Mouse (Mus musculus) mature B cell (primary cell): Measurements from ENCODE around the gene Nxpe3.
"Not testable (repeated sequence)": the region's sequence is repeated elsewhere in the genome, so short reads cannot be mapped to it uniquely, and the experiment has no call there.

Experiments
- in situ Hi-C: fragments of 300-500 bp; cut with MboI; formaldehyde crosslinking; loops from 2 replicates; pipeline ENCODE4 v1.14.3; 2019

Nxpe3 gene

DNA sequence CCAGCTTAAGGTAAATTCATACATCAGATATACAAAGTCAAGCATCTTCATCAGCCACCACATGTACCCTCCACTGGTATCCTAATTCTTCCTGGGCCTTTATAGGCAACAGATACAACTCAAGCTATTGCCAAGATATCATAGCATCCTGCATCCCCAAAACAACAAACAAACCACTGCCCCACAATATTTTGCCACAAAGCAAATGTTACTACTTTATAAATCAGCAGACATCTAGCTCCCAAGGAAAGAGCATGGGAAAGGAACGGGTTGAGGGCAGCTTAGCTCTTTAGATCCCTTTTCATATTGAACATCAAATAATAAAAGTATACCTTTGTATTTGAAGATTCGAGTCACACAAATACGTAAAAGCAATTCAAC lies 57.0 kb downstream of the Nxpe3 start:
- in situ Hi-C loops = no loop called here

DNA sequence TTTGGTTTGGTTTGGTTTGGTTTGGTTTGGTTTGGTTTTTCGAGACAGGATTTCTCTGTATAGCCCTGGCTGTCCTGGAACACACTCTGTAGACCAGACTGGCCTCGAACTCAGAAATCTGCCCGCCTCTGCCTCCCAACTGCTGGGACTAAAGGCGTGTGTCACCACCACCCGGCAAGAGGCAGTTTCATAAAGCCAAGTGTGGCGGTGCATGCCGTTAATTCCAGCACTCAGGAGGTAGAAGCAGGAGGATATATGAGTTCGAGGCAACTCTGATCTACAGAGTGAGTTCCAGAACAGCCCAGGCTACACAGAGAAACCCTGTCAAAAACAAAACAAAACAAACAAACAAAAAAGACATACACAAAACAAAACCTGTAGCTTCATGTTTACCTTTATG lies 57.4 kb downstream of the Nxpe3 start:
- in situ Hi-C loops = not testable (repeated sequence)

DNA sequence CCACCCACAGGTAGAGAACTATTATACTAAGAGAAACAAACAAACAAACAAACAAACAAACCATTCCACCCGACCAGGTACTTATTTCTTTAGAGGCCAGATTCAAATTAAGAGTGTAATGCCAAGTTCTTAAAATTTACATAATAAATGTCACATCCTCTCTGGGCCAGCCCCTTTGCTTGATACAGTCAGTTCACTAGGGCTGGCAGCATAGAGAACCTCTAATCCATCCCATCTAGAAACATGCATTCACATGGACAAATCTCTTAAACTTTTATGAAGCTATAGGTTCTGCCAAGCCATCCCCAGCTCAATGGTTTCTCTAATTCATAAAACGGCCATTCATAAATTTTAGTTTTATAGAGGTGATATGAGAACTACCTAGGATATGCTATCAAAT lies 57.9 kb downstream of the Nxpe3 start:
- in situ Hi-C loops = no loop called here

DNA sequence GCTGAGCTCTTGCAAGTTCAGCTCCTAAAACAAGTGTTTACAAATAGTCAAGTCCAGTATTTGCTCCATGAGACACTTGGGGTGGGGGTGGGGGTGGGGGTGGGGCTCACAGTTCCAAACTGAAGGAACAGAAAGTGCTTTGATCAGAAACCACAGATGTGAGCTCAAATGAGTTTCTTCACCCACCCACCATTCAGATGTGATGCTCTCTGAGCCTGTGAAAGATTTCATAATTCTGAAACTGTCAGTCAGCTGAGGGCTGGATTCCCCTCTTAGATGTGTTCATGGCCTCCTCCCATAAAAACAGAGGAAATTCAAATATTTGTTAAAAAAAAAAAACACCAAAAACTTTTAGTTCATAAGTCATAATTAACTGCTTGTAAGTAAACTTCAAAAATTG lies 59.3 kb downstream of the Nxpe3 start:
- in situ Hi-C loops = no loop called here

DNA sequence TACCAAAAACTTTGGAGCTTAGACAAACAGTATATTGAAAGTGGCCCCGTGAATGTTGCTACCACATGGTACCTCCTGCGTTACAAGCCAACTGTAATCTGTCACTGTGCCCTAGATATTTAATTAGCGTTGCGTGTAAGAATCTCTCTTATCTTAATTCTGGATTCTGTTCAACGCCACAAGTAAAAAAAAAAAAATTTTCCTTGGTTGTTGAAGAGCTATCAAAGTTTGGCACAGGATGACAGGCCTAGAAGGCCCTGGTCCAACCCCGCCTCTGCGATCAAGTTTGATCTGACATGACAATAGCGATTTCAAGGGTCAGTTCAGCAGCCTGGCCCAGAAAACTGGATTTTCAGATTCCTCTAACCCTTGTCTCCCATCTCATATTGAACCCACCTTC lies 62.5 kb downstream of the Nxpe3 start:
- in situ Hi-C loops = no loop called here

DNA sequence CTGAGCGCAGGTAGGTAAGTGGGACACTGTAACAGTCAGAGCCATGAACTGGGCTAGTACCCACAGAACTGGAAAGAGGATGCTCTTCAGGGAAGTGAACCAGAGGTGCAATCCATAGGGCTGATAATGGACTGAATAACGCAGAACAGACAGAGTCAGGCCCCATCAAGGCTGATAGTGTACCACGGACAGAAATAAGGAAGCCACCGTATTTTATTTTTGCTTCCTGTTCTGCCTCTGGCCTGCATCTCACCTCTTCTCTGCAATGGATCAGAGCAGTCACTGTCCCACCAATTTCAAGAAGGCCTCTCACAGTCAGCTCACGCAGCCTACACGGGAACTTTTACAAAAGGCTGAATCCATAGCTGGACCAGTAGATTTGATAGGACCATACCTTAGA lies 63.0 kb downstream of the Nxpe3 start:
- in situ Hi-C loops = no loop called here

DNA sequence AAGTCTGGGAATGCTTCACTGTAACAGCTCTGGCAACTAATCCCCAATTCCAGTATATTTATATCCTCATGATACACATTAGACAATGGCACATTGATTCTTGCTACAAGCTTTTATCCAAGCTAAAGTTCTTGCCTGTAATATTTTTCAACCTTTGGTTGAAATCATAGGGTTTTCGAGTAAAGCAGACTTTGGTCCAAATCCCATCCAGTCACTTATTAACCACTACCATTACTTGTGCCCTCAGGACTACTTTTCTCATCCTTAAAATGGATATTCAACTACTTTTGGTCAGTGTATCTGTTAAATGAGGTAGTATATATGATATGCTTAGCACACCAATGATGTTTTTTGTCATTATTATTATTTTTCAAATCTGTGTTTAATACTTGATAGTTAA lies 63.6 kb downstream of the Nxpe3 start:
- in situ Hi-C loops = no loop called here

DNA sequence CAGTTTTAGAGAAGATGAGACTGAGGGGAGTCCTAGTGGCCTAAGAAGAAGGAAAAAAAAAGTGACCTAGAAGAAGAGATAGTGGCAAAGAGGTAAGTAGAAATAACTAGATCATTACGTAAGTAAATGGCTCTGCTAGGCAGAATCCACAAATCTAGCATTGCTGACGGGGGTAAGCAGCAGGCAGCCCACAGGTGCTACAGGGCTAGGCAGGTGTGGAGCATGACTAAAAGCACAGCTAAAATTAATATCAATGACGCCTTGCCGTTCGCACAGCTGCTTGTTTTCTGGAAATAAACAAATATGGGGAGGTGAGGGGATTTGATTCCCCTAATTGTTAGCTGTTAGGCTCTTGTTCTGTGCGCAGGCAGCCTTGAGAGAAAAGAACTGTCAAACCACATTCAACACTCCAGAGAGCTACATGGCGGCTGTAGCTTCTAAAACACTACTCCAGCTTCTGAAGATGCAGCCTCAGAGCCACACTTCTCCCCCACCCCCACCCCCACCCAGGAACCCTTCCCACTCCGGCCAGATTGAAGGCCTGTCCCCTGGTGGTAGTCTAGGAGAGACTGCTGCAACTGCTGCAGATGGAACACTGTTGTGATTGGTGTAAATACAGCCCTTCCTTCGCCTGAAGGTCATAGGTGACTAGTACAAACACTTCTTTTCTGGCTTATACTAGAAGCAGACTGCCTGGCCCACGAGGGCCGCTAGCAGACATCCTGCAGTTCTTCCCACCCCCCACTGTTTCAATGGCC lies 71.5 kb downstream of the Nxpe3 start:
- in situ Hi-C loops = no loop called here

DNA sequence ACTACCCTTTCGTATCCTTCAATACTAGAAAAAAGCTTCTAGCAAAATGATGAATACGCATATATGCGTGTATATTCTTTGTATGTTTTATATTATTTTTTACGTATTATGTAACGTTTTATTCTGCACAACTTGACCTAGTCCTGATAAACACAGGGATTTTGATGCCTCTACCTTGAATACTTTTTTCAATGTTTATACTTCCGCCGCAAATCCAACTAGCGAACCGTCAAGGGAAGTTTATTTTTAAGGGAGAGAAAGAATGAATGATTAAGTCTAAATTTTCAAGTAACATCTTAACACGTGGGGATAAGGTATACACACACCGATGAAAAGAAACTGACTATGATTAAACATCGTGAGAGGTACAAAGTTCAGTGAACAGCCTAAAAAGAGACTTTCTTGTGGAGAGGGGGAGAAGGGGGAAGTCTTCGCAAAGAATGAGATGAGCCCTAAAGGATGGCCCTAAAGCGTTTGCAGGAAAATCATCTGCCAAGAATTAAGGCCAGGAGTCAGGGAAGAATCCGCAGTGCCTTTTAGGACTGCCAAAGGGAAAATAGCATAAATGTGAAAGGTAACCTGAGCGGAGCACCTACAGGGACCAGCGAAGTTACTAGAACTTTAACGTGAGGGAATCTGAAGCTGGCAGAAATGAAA lies 72.2 kb downstream of the Nxpe3 start:
- in situ Hi-C loops = no loop called here

DNA sequence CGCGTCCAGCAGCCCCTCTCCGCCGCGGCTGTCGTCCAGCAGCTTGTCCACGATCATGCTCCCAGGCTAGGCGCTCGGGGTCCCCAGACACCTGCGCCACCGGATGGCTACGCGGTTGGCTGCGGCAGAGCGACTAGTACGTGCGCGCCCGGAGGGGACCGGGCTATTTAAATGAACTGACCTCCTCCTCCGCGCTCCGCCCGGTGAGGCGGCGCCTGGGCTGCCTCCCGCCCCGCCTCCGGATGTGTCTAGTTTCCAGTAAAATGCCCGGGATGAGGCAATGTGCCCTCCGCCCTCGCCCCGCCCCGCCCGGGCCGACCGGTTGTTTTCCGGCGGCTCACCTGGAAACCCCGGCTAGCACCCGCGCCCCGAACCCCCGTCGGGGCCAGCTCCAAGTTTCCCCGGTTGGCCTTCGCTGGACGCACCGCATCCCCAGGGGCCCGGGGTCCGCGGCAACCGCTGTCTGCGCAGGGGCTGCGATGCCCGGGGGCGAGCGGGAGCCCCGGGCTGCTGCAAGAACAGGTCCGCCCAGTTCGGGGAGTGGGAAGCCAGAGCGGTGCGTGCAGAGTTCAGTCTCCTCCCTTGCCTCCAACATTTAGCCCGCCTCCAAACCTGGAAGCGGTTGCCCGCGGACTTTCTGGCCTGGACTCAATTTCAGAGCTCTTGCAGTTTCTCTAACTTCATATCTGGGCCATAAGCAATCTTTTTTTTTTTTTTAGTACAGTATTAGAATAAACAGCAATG lies 72.9 kb downstream of the Nxpe3 start:
- in situ Hi-C loops = no loop called here

DNA sequence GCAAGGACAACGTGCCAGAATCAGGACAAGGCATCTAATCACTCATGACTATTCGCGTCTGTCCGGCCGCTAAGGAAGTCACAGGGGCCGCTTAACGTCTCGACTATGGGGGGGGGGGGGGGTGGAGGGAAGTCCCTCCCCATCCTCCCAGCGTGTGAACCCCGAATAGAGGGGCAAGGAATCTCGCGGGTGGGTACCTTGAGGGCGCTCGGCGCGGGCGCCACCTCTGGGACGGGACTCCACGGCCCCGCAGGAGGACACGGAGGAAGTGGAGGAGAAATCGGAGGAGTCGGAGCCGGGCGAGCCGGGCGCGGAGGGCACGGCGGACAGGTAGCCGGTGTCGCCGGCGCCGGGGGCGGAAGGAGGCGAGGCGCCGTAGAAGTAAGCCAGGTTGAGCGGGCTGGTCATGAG lies 73.5 kb downstream of the Nxpe3 start:
- in situ Hi-C loops = no loop called here

DNA sequence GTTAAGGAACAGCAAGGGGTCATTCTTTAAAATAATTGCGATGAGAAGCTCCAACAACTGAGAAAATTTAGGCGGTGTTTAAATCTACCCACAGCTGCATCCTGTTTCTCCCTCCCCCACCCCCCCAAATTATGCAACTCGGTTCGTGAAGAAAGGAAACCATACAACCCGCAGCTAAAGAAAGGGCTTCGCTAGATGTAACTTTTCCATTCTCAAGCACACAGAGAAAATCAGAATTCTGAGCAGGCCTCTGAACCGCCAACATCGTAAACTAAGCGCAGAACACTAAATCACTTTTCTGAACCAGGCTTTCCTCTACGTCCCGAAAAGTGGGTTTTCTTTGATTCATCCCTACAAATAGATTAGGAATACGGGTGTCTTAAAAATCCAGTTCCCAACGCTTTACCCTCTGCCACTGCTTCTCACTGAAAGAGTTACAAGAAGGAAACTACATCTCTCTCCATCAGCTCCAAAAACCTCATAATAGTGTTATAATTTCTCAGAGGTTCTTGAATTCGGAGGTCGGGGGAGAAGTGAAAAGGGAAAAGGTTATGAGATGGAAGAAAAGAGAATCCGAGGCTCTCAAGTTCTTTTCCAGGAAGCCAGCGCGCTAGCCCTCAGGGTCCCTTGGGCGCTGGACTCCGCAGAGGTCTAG lies 74.0 kb downstream of the Nxpe3 start:
- in situ Hi-C loops = no loop called here

DNA sequence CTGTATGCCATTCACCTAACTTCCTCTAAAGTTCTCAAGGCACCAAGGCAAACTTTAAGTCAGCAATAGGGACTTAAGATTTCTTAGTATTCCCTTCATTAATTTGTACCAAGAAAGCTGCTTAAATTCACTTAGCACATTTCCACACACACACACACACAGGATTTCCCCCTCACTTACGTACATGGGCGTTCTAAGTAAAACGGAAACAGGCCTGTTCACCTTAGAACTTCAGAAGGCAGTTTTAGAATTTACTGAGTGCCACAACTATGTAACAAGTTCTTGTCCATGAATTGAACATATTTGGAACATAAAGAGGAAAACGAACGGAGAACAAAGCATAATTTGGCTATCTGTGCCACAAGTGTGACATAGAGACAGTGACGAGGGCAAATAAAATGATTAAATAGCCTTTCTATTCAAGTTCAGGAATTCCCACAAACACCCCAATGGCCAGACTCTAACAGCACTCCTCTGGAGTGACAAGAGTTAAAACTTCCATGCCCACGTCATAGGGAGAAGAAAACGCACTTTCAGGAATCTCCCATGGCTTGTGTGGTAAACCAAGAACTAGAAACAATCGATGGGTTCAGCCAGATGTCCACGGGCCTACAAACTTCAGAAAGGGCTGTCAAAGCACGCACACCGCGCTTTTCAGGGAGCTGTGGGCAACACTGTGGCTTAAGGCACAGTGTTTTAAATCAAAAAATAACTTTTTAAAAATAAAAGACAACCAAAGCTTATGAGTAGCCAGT lies 74.7 kb downstream of the Nxpe3 start:
- in situ Hi-C loops = no loop called here

DNA sequence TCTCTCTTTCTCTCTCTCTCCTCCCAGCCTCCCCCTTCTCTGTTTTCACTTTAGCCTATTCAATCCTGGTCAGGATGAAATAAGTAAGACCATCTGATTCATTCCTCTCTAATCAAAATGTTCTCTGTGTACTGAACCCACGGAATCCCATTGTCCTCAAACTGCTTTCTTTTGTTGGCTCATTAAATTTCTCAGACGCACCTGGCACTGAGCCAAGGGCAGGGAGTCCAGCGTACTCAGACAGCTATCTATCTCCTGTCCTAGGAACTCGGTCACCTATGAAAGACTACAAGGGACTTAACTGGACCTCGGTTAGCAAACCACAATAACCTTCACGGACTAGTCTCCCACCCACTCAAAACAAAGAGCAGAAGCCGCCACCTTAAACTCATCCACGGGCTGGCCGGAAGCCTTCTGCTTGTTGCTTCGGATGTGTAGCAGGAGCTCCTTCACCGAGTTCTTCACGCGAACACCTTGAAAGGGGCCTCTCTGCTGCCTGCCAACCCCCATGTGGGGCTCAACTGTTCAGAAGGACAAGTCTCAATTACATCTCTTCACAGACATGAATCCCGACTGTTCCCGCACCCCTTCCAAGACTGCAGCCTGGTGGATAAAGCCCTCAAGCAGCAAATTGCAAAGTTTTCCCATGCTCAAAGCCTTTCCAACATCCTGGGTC lies 75.8 kb downstream of the Nxpe3 start:
- in situ Hi-C loops = no loop called here

DNA sequence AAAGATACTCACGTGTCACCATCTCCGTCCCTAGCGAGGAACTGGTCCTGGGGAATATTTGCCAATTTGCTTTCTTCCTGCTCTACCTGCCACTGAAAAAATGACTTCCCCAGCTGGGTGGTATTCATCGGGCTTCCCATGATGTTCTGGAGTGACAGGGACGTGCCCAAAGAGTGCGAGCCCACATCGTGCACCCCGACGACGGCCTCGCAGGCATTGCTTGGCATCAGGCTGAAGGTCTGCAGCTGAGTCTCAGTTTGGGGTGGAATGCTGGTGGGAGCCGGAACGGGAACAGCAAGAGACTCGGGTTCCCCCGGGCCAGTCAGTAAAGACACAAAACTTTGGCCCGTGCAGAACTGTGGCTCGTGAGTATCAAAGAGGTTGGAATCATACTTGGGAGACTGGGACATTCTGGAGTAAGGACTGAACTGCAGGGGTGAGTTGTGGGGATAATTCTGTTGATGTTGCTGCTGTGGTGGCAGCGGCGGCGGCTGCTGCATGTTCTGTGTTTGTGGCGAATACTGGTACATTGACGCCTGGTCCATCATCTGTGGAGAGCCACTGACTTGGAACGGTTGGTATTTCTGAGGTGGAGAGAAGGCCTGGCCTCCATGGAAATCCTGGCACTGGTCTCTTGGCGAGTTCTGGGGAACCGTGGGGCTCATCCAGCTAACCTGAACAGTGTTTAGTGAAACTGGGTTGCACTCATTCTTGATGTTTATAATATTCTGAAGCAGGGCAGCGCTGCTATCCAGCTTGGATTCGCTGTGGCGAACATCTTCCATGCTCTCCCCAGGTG lies 77.2 kb downstream of the Nxpe3 start:
- in situ Hi-C loops = no loop called here

DNA sequence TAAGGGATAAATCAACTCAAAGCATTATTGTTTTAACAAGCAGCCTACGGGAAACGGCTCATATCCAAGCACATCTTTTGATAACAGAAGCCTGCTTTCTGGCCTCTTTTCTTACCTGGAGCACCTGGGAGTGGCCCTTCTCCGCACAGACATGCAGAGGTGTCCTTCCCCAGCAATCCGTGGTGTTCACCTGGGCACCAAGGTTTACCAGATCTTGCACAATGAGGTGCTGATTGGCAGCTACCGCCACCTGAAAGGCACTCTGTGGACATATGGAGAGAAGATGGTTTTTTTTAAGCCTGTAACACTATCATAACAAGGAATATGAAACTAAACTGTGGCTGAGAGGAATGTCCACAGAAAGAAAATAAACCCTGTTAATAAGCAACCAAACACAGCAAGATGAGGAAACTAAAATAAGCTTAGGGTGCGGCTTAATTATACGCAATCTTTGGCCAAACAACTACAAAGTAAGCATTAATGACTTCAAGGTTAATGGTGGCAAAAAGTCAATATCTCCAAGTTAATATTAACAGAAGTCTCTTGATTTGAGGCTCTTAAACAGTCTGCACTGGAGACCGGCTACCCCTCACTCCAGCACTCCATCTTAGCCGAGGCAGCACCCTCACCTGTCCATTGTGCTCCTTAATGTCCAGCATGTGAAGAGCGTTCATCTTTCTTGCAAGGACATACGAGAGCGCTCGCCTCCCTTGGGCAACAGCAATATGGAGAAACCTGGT lies 78.7 kb downstream of the Nxpe3 start:
- in situ Hi-C loops = no loop called here

DNA sequence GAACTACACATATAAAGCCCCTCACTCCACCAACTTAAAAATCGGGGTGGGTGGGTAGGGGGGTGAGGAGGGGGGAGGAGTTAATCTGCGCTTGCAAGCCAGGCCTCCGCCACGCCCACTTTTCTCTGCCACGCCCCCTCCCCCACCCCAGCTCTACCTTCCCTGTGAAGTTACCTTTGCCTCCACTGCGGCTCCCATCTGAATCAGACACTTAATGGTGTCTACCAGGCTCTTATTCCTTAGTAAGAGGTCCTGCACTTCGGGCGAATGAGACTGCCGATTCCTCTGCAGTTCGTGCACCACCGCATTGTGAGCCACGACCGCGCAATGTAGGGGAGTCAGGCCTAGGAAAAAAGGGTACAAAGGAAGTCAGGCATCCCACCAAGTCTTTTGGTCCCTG lies 79.6 kb downstream of the Nxpe3 start:
- in situ Hi-C loops = no loop called here

DNA sequence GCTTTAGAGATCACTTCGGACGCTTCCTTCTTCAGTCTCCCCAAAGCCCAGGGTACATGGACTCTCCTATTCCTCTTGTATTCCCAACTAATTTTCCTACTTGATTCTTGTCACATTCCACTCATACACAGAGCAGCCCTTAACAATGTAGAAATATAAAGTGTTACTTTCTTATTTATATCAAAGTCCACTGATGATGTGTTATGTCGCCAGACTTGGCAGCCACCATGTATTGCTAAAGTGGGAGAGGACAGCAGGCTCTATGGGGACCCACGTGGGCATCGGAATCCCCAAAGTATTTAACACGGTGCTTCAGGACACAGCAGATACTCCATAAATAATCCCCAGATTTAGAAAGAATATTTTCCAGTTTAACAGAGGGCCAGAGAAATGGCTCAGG lies 80.4 kb downstream of the Nxpe3 start:
- in situ Hi-C loops = no loop called here

DNA sequence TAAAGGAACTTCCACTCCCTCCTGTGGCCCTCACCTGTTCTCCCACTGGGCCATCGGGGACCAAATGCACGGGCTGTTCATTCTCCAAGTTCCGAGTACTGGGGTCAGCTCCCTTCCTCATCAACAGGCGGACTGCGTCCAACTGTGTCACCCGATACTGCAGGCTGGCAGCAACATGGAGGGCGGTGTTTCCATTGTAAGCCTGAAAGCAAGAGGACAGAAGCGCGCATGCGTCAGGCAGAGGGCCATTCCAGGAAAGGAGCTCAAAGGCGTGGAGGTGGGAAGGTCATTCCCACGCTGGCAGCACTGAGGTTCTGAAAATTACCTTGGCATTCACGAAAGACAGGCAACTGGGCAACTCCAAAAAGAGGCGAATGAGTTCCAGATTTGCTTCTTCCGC lies 81.2 kb downstream of the Nxpe3 start:
- in situ Hi-C loops = no loop called here

DNA sequence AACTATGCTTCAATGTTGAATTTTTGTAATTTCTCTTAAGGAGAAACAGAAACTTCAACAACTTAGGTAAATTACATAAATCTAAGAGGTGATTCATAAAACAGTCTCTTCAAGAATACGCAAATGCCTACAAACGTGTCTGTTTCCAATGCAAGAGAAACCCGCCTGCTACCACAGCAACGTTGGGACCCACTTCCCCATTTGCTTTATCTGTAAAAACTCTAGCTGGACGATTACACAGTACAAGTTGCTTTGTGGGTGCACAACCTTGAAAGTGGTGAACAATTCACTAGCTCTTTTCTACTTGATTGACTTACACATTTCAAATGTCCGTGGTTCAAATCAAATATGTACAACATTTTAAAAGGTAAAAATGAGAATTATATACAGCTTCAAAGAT lies 83.3 kb downstream of the Nxpe3 start:
- in situ Hi-C loops = no loop called here
